Mouse (Mus musculus) ES-E14 (cell line): ENCODE measurements around the gene Bcr. TPM values are rescaled to one million over a fixed set of nuclear protein-coding genes. Genes with fewer than 3 reads are reported as not detected.

Experiments
- DNase-seq: peaks from one replicate; pipeline ENCODE4 v3.0.0-alpha.2; 2013; ENCODE audit warnings: low read depth, low spot score
- H3K27ac ChIP-seq: 2 replicates; pipeline ENCODE4 v1.5.1; 2012; ENCODE audit warnings: low read depth, mild to moderate bottlenecking, low read length, moderate library complexity, mixed read lengths; ENCODE audit not compliant: poor library complexity, insufficient read depth, severe bottlenecking
- H3K36me3 ChIP-seq: 2 replicates; pipeline ENCODE4 v1.6.1; 2012; ENCODE audit warnings: mild to moderate bottlenecking, low read length, moderate library complexity, mixed read lengths; ENCODE audit not compliant: control insufficient read depth, poor library complexity, insufficient read depth, severe bottlenecking
- H3K4me1 ChIP-seq, 2 experiments: fragments of 150-350 bp in 1 of 2; sonication (generic) in 1 of 2; 2 replicates each; pipeline ENCODE4 v1.6.1; 2012; ENCODE audit warnings: low read length in 2 of 2, mild to moderate bottlenecking in 1 of 2, mixed read lengths in 1 of 2; ENCODE audit not compliant: control insufficient read depth in 2 of 2, insufficient read depth in 2 of 2, poor library complexity in 1 of 2
- H3K4me3 ChIP-seq, 2 experiments: fragments of 150-350 bp in 1 of 2; sonication (generic) in 1 of 2; 2 replicates each; pipeline ENCODE4 v1.5.1; 2012; ENCODE audit warnings: low read length in 2 of 2, low read depth in 1 of 2, mild to moderate bottlenecking in 1 of 2, mixed read lengths in 1 of 2; ENCODE audit not compliant: insufficient read depth in 1 of 2, poor library complexity in 1 of 2, severe bottlenecking in 1 of 2
- H3K9ac ChIP-seq: 2 replicates; pipeline ENCODE4 v1.6.1; 2012; ENCODE audit warnings: low read depth, mild to moderate bottlenecking, low read length, mixed read lengths; ENCODE audit not compliant: poor library complexity, insufficient read depth, severe bottlenecking
- H3K9me3 ChIP-seq: fragments of 150-350 bp; sonication (generic); 2 replicates; pipeline ENCODE4 v1.6.1; 2012; ENCODE audit warnings: low read depth, mild to moderate bottlenecking, low read length; ENCODE audit not compliant: control insufficient read depth, insufficient read depth
- CHD2 ChIP-seq: IDR thresholded peaks from 2 replicates; pipeline ENCODE4 v1.6.1; 2014; ENCODE audit warnings: mild to moderate bottlenecking, low read depth, low read length, inconsistent platforms
- HCFC1 ChIP-seq: IDR thresholded peaks from 2 replicates; pipeline ENCODE4 v1.6.1; 2012; ENCODE audit warnings: low read length, inconsistent platforms, borderline replicate concordance; ENCODE audit not compliant: insufficient read depth
- MAFK ChIP-seq: IDR thresholded peaks from 2 replicates; pipeline ENCODE4 v1.6.1; 2014; ENCODE audit warnings: mild to moderate bottlenecking, low read depth, low read length, inconsistent platforms; ENCODE audit not compliant: insufficient read depth
- ZC3H11A ChIP-seq: IDR thresholded peaks from 2 replicates; pipeline ENCODE4 v1.6.1; 2012; ENCODE audit warnings: low read depth, mild to moderate bottlenecking, inconsistent platforms, low read length, borderline replicate concordance
- ZNF384 ChIP-seq: IDR thresholded peaks from 2 replicates; pipeline ENCODE4 v1.6.1; 2012; ENCODE audit warnings: low read depth, low read length, inconsistent platforms
- in situ Hi-C, 2 experiments: fragments of 600-800 bp; cut with MboI; formaldehyde crosslinking; loops; one replicate each; pipeline ENCODE4 v1.15.1; 2025; ENCODE audit warnings: low sequenced_read_pairs in 2 of 2, inconsistent platforms in 1 of 2; ENCODE audit not compliant: unreplicated experiment in 2 of 2
- total RNA-seq: library from RNA; depleted of rRNA; stranded (reverse); fragments of 300-350 nt; gene quantifications from 2 replicates; pipeline ENCODE4 v1.2.3, GENCODE M21; 2012

Bcr gene
- total RNA-seq, 1 experiment: 19.5 TPM

GRCm38 (mm10) chr10:75173712-75174111 is 113.3 kb downstream of the Bcr start:
- in situ Hi-C loops: loop anchor here in 1 of 2 experiments (25.0 kb wide), 1 partner anchor 236 kb away; no protein-coding TSS in a partner anchor
- DNase-seq: no peak
- H3K9ac ChIP-seq: no peak overlapping the region
- H3K9me3 ChIP-seq: no peaks in the 10 kb centered on the region
- TF ChIP-seq HCFC1: no peak
- no peak for TF ChIP-seq ZNF384
- no peak for TF ChIP-seq ZC3H11A
- TF ChIP-seq MAFK: no peak
- no peak for TF ChIP-seq CHD2
- H3K36me3 ChIP-seq: peaks cover 15% of the 10 kb centered on the region; the same call in 1 of the 2 replicates
- no peak overlapping the region for H3K27ac ChIP-seq
- H3K4me1 ChIP-seq: peaks cover 0 to 5% of the 10 kb centered on the region in 2 experiments; a peak in 1 of 4 replicates
- no peak overlapping the region for H3K4me3 ChIP-seq

GRCm38 (mm10) chr10:75176494-75176893 is 116.1 kb downstream of the Bcr start:
- peaks cover 23% of the 10 kb centered on the region; the same call in 1 of the 2 replicates for H3K36me3 ChIP-seq
- DNase-seq: no peak
- in situ Hi-C loops: no loop called here

GRCm38 (mm10) chr10:75178911-75179310 is 118.5 kb downstream of the Bcr start:
- peaks cover 23% of the 10 kb centered on the region; the same call in 1 of the 2 replicates for H3K36me3 ChIP-seq
- peaks cover 0 to 8% of the 10 kb centered on the region in 2 experiments; a peak in 1 of 4 replicates for H3K4me1 ChIP-seq
- no peak overlapping the region for H3K4me3 ChIP-seq
- H3K27ac ChIP-seq: no peak overlapping the region
- H3K9me3 ChIP-seq: no peaks in the 10 kb centered on the region
- no peak for TF ChIP-seq ZNF384
- no peak for TF ChIP-seq ZC3H11A
- TF ChIP-seq HCFC1: no peak
- TF ChIP-seq CHD2: no peak
- TF ChIP-seq MAFK: no peak
- in situ Hi-C loops: no loop called here
- DNase-seq: no peak
- no peak overlapping the region for H3K9ac ChIP-seq

More at GRCm38 (mm10) chr10:75176494-75176893, 116.1 kb downstream of the Bcr start:
- Histone ChIP-seq H3K9me3 (no peaks in the 10 kb centered on the region), H3K4me3 (no peak overlapping the region), H3K4me1 (peaks cover 0 to 5% of the 10 kb centered on the region in 2 experiments; a peak in 1 of 4 replicates), H3K27ac (no peak overlapping the region), H3K9ac (no peak overlapping the region)
- no peak for TF ChIP-seq HCFC1
- TF ChIP-seq MAFK: no peak
- no peak for TF ChIP-seq ZNF384
- TF ChIP-seq CHD2: no peak
- TF ChIP-seq ZC3H11A: no peak

- Histone ChIP-seq H3K9me3 (no peaks in the 10 kb centered on the region), H3K4me3 (no peak overlapping the region), H3K4me1 (peaks cover 3 to 17% of the 10 kb centered on the region in 2 experiments; a peak in 3 of 4 replicates), H3K36me3 (peaks cover 19% of the 10 kb centered on the region; the same call in 1 of the 2 replicates), H3K9ac (no peak overlapping the region), H3K27ac (no peak overlapping the region)
- in situ Hi-C loops: no loop called here
- peak; percentile 60 for DNase-seq
- TF ChIP-seq CHD2 (no peak), ZC3H11A (peak; percentile 63; the same call in 1 of the 2 replicates), MAFK (no peak), ZNF384 (no peak)
These were observed 121.9 kb downstream of the Bcr start for GRCm38 (mm10) chr10:75182151-75182774.
